Mouse (Mus musculus): Measurements from ENCODE around the gene Rnf214. TPM values are rescaled to one million over a fixed set of nuclear protein-coding genes. Genes with fewer than 3 reads are reported as not detected.

Rnf214 gene
- total RNA-seq, 2 experiments from 2014 or later = 74.5 to 75.5 TPM

DNA sequence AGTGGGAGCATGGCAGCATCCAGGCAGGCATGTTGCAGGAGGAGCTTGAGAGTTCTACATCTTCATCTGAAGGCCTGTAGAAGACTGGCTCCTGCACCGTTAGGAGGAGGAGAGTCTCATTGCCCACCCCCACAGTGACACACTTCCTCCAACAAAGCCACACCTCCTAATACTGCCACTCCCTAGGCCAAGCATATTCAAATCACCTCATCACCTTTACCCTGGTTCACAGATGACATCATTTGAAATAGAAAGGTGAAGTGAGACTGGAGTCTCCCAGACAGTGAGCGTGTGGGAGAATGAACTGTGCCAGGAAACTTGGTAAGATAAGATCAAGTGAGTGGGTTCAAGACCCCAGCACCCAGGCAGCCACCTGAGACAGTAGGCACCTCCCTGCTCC lies 73.2 kb downstream of the Rnf214 start:
- no peak for DNase-seq (ENCODE audit: low spot score in 2 of 2)
- intact Hi-C loops (cut with DNase I) = no loop called here

DNA sequence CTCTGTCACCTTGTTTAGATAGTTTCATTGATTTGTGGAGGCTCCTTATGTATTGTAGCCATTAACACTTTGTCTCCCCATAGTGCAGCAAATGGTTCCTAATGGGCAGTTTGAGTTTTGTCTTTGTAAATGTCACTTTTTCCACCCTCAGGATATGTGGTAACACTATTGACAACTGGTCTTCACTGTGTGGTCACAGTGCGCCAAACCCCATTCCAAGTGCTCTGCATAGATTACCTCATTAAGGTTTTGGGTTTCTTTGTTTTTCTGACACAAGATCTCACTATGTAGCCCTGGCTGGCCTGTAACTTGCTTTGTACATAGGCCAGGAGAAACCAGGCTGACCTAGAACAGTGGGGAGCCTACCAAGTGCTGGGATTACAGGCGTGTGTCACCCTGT lies 73.8 kb downstream of the Rnf214 start:
- DNase-seq (ENCODE audit: low spot score in 2 of 2) = no peak
- intact Hi-C loops (cut with DNase I) = no loop called here

DNA sequence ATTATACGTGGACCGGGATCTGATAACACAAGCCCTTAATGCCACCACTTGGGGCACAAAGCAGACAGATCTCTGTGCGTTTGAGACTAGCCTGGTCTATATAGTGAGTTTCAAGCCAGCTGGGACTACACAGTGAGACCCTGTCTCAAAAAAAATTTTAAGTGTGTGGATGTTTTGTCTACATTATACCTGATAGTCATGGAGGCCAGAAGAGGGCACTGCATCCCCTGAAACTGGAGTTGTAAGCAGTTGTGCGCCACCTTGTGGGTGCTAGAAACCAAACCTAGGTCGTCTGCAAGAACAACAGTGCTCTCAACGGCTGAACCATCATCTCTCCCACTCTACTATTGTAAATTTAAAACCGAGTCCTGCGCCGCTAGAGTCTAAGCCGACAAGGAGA lies 77.6 kb downstream of the Rnf214 start:
- intact Hi-C loops (cut with DNase I) = loop anchor here (10.0 kb wide), 1 partner anchor 414 kb away; no protein-coding TSS in a partner anchor
- peak; percentile 70 to 75 for DNase-seq (ENCODE audit: low spot score in 2 of 2)

DNA sequence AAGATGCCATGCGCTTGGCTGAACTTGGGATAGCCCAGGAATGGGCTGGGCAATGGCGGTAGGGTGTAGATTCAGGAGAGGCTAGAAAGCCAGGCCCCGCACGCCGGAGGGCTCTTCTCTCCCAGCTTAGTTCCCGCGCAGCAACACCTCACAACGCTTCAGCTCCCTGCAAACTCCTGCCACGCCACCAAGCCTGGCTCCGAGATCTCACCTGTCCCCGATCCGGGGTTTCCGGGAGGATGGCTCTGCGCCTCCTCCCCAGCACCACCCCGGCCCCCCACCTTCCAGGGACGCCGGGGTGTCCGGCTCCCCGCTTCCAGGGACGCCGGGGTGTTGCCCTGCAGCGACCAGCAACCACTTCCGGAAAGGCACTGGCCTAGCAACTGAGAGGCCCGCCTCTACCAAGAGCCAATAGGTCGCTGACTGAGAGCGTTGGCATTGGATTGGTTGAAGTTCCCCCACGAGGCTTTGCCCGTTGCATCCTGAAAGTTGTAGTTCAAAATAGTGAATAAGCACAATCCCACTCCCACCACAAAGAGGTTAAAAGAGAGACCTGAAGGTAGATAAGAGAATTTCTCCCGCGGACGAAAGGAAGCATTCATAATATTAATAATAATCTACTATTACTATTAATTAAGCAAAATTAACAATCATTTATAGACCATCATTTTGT lies 78.3 kb downstream of the Rnf214 start, which contains the start of gene Cep164:
Cep164 (minus strand) TSS at position 401 of the 673 bp plus-strand sequence.
- peak; percentile 88 to 90 for DNase-seq (ENCODE audit: low spot score in 2 of 2)
- intact Hi-C loops (cut with DNase I) = loop anchor here (10.0 kb wide), 1 partner anchor 414 kb away; no protein-coding TSS in a partner anchor

DNA sequence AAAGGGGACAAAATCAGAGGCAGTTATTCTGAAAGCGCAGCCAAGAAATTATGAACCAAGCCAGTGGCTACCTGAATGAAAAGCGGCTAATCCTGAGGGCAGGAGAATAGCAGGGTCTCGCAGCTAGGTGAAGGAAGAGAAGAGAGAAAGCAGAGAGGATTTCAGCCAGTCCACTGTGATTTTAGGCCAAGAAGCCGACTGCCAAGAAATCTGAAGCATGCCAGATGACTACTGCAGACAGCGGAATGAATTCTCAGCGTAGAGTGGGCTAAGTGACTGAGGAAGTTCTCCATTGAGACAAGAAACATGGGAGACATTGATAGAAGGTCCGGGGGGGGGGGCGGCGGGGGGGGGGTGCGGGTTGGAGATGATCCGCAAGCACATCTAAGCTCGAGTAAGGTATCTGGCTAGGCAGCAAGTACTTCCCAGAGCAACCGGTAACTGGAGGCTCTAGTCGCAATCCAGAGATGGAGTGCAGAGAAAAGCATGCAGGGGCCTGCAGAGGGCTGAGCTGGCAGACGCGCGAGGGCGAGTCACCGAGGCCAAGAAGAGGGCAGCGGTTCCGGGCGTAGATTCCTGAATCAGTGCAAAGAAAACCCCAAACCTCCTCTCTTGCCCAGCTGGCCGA lies 78.9 kb downstream of the Rnf214 start:
- intact Hi-C loops (cut with DNase I) = loop anchor here (10.0 kb wide), 1 partner anchor 413 kb away; no protein-coding TSS in a partner anchor
- no peak for DNase-seq (ENCODE audit: low spot score in 2 of 2)

DNA sequence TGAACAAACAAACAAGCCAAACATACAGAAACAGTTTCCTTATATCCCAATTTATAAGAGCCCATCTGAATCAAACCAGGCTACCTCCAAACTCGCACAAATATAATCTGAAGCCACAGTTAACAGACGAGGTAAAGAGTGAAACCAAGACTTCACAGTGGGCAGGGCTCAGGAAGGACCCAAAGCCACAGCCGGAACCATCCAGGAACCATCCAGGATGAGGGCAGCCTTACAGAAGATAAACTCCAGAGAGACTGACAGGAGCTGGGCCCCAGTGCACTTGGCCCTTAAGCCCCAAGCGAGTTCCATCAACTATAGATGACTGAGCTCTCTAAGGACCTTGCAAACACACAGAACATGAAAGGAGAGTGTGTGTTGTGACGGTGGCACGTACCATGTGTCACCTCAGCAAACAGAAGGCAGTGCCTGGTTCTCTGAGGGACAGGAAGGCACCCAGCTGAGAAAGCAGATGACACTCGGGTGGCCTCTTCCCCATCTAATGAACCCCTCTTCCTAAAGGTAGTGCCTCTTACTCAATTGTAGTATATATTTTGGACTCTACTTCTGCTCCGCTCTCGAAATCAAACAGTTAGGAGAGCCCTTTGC lies 88.2 kb downstream of the Rnf214 start:
- intact Hi-C loops (cut with DNase I) = no loop called here
- no peak for DNase-seq (ENCODE audit: low spot score in 2 of 2)

DNA sequence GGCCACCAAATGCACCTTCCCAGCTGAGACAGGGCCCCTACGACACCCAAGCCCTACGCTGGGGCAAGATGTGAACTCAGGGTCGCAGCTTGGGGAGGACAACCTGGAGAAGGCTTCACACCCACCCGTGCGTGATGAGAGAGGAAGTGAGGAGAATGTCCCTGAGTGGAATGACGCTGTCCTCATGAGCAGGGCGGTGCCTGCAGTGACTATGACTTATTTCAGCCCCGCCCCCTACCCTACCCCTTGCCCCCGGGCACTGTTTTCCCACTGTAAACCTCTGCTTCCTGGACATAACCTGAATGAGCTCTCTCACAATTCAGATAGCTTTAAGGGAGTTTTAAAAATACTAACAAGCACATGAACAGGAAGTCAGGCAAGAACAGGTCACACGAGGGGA lies 91.2 kb downstream of the Rnf214 start:
- DNase-seq (ENCODE audit: low spot score in 2 of 2) = no peak
- intact Hi-C loops (cut with DNase I) = no loop called here

DNA sequence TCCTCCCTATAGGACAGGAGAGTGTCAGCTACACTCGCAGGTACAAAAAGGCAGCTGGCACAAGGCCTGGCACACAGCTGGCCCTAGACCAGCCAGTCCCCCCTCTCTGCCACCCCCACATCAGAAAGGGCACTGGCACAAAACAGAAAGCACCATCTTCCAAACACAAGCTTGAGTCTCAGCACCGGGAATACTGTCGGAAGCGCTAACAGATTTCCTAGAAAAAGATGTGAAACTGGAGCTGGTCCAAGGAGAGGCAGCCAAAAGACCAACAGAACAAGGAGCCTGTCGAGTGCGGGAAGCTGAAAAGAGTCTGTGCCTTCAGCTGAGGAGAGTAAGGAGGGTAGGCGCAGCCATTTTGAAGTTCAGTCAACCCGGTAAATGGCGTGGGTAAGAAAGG lies 91.6 kb downstream of the Rnf214 start:
- peak; percentile 68 to 85 for DNase-seq (ENCODE audit: low spot score in 2 of 2)
- intact Hi-C loops (cut with DNase I) = no loop called here

Small RNA genes within 50 kb of the gene (microRNA-seq; reads per million reads assigned to microRNA genes)
- gene Mir7087 = 0 to 0.67 reads per million in 2 experiments

Other genes starting within 250 kb of the Rnf214 start
- gene Cep164, start 78.2 kb downstream of the Rnf214 start, total RNA-seq (2021) = 10 to 100 TPM; 15.0 to 15.4 TPM
- 100 to 1,000 TPM; 108 to 111 TPM for gene Bace1, start 68.3 kb downstream of the Rnf214 start, total RNA-seq (2021)
- gene Pcsk7, start 414 bp downstream of the Rnf214 start, total RNA-seq (2021) = 10 to 100 TPM; 19.7 to 20.3 TPM
- gene Tagln, start 29.1 kb upstream of the Rnf214 start, total RNA-seq (2021) = 10 to 100 TPM; 13.1 to 16.2 TPM
- gene Sidt2, start 48.3 kb upstream of the Rnf214 start, total RNA-seq (2021) = 100 to 1,000 TPM; 112 to 116 TPM
- 100 to 1,000 TPM; 212 to 230 TPM for gene Pafah1b2, start 105.8 kb upstream of the Rnf214 start, total RNA-seq (2021)
- gene Sik3, start 105.9 kb upstream of the Rnf214 start, total RNA-seq (2021) = 100 to 1,000 TPM in 1 of 2 experiments, 10 to 100 TPM in 1; 95.0 to 103 TPM

Data from left cerebral cortex, postnatal 14 days (tissue).